Mouse (Mus musculus): ENCODE measurements around the gene Ndufc1. TPM values are rescaled to one million over a fixed set of nuclear protein-coding genes. Genes with fewer than 3 reads are reported as not detected.

The Ndufc1 gene
- polyA plus RNA-seq, 1 experiment, result 29.5 TPM

GRCm38 (mm10) chr3:51358660-51359557, 49.9 kb downstream of the Ndufc1 start:
- no peak for TF ChIP-seq GATA1 (IDR thresholded peaks at IDR 0.05; ENCODE audit: low read length)

DNA sequence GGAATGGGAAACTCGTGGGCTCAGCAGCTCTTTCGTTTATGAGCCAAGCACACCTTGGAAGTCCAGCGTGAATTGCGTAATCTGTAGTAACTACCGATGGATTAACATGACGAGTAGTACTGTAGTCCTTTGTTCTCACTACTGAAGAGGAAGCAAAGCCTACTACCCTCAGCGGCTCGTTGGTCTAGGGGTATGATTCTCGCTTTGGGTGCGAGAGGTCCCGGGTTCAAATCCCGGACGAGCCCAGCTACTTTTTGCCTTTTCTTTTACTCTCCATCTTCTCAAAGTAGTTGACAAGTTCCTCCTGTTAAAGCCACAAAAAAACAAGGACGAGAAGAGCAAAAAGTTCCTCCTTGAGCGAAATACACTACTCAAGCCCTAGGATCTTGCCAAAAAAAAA, 50.6 kb downstream of the Ndufc1 start:
- no peak for TF ChIP-seq GATA1 (IDR thresholded peaks at IDR 0.05; ENCODE audit: low read length)

GRCm38 (mm10) chr3:51357624-51358023, 51.2 kb downstream of the Ndufc1 start:
- no peak for TF ChIP-seq GATA1 (IDR thresholded peaks at IDR 0.05; ENCODE audit: low read length)

DNA sequence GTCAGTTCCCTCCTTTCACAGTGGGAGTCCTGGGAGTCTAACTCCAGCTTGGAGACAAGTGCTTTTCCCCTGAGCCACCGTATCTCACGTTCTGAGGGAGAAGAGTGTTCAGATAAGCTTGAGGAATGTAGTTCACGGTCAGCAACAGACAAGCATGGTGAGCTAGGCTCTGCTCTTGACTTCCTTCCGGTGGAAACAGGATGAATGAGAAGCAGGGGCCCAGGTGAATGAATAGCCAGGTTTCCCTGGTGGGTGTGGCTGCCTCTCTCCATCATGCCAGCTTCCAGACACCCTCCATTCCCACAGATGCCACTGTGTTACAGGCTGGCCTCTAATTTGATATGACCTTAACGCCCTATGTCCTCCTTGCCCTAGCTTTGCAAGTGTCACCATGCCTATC, 51.7 kb downstream of the Ndufc1 start:
- no peak for TF ChIP-seq GATA1 (IDR thresholded peaks at IDR 0.05; ENCODE audit: low read length)

Other genes starting within 250 kb of the Ndufc1 start
- gene Noct, start 184.5 kb downstream of the Ndufc1 start, polyA plus RNA-seq (2012), result 28.2 and 32.2 TPM in 2 replicates
- 45.5 and 45.8 TPM in 2 replicates for gene Elf2, start 68.3 kb downstream of the Ndufc1 start, polyA plus RNA-seq (2012)
- 2.7 and 4.6 TPM in 2 replicates for gene Mgarp, start 12.2 kb downstream of the Ndufc1 start, polyA plus RNA-seq (2012)
- 8.5 and 16.1 TPM in 2 replicates for gene Naa15, start 6.2 kb upstream of the Ndufc1 start, polyA plus RNA-seq (2012)
- 2.2 and 3.9 TPM in 2 replicates for gene Rab33b, start 74.9 kb upstream of the Ndufc1 start, polyA plus RNA-seq (2012)
- gene Setd7, start 151.9 kb upstream of the Ndufc1 start, polyA plus RNA-seq (2012), result 7.4 and 7.6 TPM in 2 replicates